Mouse (Mus musculus) liver, embryonic 14 days (tissue): ENCODE data around the gene Pcdh7. TPM values are rescaled to one million over a fixed set of nuclear protein-coding genes. Genes with fewer than 3 reads are reported as not detected.

Experiments used
- polyA plus RNA-seq: library from polyadenylated mRNA; depleted of rRNA; stranded (reverse); fragments of >200 nt; gene quantifications from 2 replicates; pipeline ENCODE4 v1.2.3, GENCODE M21; 2012; rRNA removed

Gene Pcdh7
- polyA plus RNA-seq, result 0.69 and 0.83 TPM in 2 replicates

DNA sequence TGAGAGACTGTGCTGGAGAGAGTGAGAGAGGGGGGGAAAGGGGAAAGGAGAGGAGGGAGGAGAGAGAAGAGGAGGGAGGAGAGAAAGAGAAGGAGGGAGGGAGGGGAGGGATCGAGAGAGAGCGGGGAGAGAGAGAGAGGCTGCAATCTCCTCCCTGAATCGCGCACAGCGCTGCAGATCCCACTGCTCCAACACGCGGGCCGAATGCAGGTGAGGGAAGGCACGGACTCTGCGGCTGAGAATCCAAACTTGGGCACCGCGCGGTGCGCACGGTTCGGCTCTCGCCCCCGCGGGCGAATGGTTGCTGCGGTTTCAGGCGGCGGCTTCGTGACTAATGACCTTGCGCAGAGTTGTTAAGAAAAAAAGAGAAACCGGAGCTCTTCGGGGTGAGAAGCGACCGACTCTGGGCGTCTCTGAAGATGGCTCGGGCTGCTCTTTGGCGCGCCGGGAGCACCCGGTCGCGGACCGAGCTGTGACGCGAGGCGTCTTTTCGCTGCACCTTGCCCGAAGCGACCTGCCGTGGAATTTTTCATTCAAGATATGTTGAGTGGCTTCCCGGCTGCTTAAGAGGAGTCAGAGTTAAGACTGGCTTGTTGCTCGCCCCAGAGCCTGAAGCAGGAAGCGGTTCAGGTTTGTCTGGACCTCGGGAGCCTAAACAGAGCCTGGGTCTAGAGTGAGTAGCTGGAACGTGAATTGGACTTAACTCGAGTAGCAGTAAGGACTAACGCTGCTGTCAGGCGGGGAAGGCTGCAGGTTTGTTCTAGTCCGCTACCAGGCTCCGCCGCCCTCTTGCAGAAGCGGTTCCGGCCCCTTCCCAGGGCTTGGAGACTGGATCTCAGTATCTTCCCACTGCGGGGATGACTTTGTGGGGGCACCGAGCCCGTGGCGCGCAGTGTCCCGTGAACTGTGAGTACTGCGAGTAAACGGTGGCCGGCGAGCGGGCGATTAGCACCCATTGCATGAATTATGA lies at the start of gene Pcdh7:
Gene Pcdh7 (plus strand): TSS at position 62 of the 970 bp plus-strand sequence.

